Mouse (Mus musculus) layer of hippocampus, adult 11-12 months (tissue): ENCODE results near the gene Cfi.

Source experiments
- DNase-seq: peaks from one replicate; pipeline ENCODE4 v3.0.0; 2022; ENCODE audit warnings: low spot score

The Cfi gene

GRCm38 (mm10) chr3:129835388-129835934 lies at the start of gene Cfi:
TSS of gene Cfi (plus strand) at chr3:129835884.
- no peak for DNase-seq

- DNase-seq, result no peak
Measured at GRCm38 (mm10) chr3:129793801-129794200, 41.9 kb upstream of the Cfi start.

GRCm38 (mm10) chr3:129797341-129797740 lies 38.3 kb upstream of the Cfi start:
- no peak for DNase-seq

- no peak for DNase-seq
Measured at GRCm38 (mm10) chr3:129798551-129798950, 37.1 kb upstream of the Cfi start.

GRCm38 (mm10) chr3:129799011-129799410 lies 36.7 kb upstream of the Cfi start:
- no peak for DNase-seq

- no peak for DNase-seq
Measured at GRCm38 (mm10) chr3:129803765-129804164, 31.9 kb upstream of the Cfi start, which contains the start of gene Lrit3. TSS of gene Lrit3 (minus strand) at chr3:129804030.

- no peak for DNase-seq
Measured at GRCm38 (mm10) chr3:129820847-129821246, 14.8 kb upstream of the Cfi start.

- DNase-seq, result no peak
Measured at GRCm38 (mm10) chr3:129821736-129822135, 13.9 kb upstream of the Cfi start.

GRCm38 (mm10) chr3:129822206-129822775 lies 13.4 kb upstream of the Cfi start, which contains the start of gene Rrh:
TSS of gene Rrh (minus strand) at chr3:129822587.
- DNase-seq, result no peak

GRCm38 (mm10) chr3:129823293-129823692 lies 12.4 kb upstream of the Cfi start:
- DNase-seq, result peak; percentile 13

- no peak for DNase-seq
Measured at GRCm38 (mm10) chr3:129824146-129824545, 11.5 kb upstream of the Cfi start.

- DNase-seq, result no peak
Measured at GRCm38 (mm10) chr3:129824891-129825290, 10.8 kb upstream of the Cfi start.

GRCm38 (mm10) chr3:129826691-129827090 lies 9.0 kb upstream of the Cfi start:
- no peak for DNase-seq

- no peak for DNase-seq
Measured at GRCm38 (mm10) chr3:129827691-129828090, 8.0 kb upstream of the Cfi start.

- DNase-seq, result peak; percentile 12
Measured at GRCm38 (mm10) chr3:129830626-129831025, 5.1 kb upstream of the Cfi start.

- DNase-seq, result peak; percentile 97
Measured at GRCm38 (mm10) chr3:129831035-129831568, 4.6 kb upstream of the Cfi start, which contains the start of gene Gar1. TSS of gene Gar1 (minus strand) at chr3:129831396.

GRCm38 (mm10) chr3:129836051-129836697 lies 490 bp downstream of the Cfi start:
- DNase-seq, result no peak

- DNase-seq, result no peak
Measured at GRCm38 (mm10) chr3:129836965-129837364, 1.3 kb downstream of the Cfi start.

GRCm38 (mm10) chr3:129838017-129838416 lies 2.3 kb downstream of the Cfi start:
- DNase-seq, result no peak

- no peak for DNase-seq
Measured at GRCm38 (mm10) chr3:129845868-129846267, 10.2 kb downstream of the Cfi start.

GRCm38 (mm10) chr3:129846846-129847245 lies 11.2 kb downstream of the Cfi start:
- DNase-seq, result no peak

- DNase-seq, result no peak
Measured at GRCm38 (mm10) chr3:129862592-129862991, 26.9 kb downstream of the Cfi start.

GRCm38 (mm10) chr3:129863698-129864097 lies 28.0 kb downstream of the Cfi start:
- peak; percentile 53 for DNase-seq
